Mouse (Mus musculus) CD4-positive naive resting alpha-beta T cell, adult 57 days (primary cell): ENCODE data around the gene Mkrn1. TPM values are rescaled to one million over a fixed set of nuclear protein-coding genes. Genes with fewer than 3 reads are reported as not detected.

Source experiments
- total RNA-seq: library from RNA; stranded (reverse); gene quantifications from one replicate; pipeline ENCODE4 v1.2.4, GENCODE M21; 2023

The Mkrn1 gene
- total RNA-seq, result 117 TPM

DNA sequence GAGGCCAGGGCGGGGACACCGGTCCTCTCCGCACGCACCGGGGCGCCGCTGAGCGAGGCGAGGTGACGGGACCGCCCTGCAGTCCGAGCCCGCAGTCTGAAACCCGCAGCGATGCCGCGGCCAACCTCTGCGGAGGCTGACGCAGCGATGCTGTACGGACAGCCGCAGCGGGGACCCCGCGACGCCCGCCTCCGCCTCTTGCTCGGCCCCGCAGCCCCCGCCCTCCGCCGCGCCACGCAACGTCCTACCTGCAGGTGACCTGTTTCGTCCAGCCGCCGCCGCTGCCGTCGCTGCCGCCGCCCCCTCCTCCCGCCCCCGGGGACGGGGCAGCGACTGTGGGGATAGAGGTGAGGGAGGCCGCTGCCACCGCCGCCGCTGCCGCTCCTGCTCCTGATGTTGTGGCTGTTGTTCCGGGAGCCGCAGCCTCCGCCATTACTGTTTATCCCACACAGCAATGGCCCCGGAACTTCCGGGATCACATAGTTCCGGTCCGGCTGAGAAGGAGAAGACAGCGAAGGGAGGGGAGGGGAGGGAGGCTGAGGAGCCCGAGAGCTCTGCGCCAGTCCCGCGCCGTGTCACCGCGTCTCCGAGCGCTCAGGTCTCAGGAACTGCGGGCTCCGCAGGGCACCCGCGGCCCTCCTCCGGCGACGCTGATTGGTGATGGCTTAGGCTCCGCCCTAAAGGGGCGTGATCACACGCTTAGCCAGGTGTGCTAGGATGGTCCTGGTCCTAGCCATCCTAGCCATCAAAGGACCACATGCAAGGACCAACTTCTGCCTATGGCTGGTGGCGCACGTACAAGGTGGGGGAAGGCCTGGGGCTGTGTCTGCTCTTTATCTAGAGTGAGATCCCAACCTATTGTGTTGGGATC, at the start of gene Mkrn1:
Gene Mkrn1 (minus strand): TSS at position 612 of the 871 bp plus-strand sequence.

DNA sequence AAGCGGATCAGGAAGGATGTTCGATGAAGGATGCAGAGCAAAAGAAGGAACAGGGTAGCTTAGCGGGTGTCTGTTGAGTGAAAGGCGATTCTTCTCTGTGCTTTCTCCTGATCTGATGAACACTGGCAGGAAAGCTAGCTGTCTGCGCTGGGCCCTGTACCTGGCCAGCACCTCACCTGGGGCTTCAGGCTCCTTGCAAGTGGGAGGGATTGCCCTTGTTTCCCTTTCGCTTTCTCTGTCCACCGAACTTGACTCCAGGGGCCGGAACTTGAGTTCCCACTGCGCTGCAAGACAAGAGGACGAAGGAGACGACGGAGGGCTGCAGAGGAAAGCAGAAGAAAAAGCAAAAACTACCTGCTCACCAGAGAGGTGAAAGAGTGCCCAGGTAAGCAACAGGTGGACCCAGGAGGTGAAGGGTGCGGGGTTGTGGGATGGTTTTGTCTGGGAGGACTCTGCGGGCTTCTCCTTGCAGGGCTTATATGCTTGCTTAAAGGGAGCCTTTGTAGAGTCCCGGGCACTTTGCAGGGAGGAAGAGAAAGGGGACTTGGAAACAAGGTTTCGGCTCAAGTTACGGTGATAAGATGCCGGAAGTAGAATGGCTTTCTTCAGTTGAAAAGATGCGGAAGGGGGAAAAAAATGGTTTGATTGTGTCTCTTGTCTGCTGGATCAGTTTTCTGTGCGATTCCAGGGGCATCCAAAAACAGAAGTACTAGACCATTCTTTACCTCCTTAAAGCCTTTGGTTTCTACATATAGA, 39.0 kb downstream of the Mkrn1 start, which contains the start of gene Rab19:
Gene Rab19 (plus strand): TSS at position 51 of the 756 bp plus-strand sequence.

DNA sequence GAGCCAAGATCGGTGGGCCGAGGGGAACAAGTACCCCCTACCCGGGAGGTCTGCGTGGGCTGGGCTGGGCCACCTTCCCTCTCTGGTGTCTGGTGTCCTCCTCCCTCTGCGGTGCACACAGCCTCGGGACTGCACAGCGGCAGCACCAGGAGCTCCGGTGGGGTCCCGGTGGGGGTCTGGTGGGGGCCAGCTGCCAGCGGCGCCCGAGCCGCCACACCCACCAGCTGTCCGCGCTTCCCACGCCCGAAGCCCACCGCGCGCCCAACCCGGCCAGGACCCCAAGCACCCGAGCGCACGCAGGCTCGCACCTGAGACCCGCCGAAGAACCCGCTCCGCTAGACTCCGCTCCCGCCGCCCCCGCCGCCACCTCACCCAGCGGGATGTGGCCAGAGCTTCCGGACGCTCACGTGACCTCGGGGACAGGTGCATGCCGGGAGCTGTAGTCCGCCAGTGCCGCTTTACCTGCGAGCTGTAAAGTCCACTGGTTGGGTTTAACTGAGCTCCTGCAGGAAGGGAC, 42.9 kb downstream of the Mkrn1 start, which contains the start of gene Slc37a3:
Gene Slc37a3 (minus strand): TSS at position 365 of the 517 bp plus-strand sequence.

Other genes with a start within 250 kb of the Mkrn1 start
- 85.2 TPM for gene Kdm7a, start 213.7 kb downstream of the Mkrn1 start, total RNA-seq
- gene Slc37a3, start 42.8 kb downstream of the Mkrn1 start, total RNA-seq, result 63.3 TPM
- 6.6 TPM for gene Rab19, start 39.3 kb downstream of the Mkrn1 start, total RNA-seq
- 0.33 TPM for gene Dennd2a, start 137.4 kb upstream of the Mkrn1 start, total RNA-seq
- gene Adck2, start 153.4 kb upstream of the Mkrn1 start, total RNA-seq, result 40.4 TPM
- not detected for gene Gm42420, start 165.3 kb upstream of the Mkrn1 start, total RNA-seq
- gene Ndufb2, start 172.1 kb upstream of the Mkrn1 start, total RNA-seq, result 44.8 TPM